Mouse (Mus musculus) liver, embryonic 14.5 days (tissue): Measurements from ENCODE around the gene Amt. TPM values are rescaled to one million over a fixed set of nuclear protein-coding genes. Genes with fewer than 3 reads are reported as not detected.
A peak's percentile ranks its signal among the peaks of the same experiment; 100 is the strongest.

Experiments used
- ATAC-seq: fragments of 200-750 bp; cut with Nextera tagmentation; 2 replicates; pipeline ENCODE4 v1.8.0; 2017; ENCODE audit warnings: moderate number of reproducible peaks, mild to moderate bottlenecking, moderate library complexity; ENCODE audit not compliant: insufficient read depth
- DNase-seq, 3 experiments: peaks; one replicate each; pipeline ENCODE4 v3.0.0-alpha.2; 2012 to 2013; ENCODE audit warnings: low read depth in 3 of 3, low spot score in 3 of 3
- H3K27ac ChIP-seq: fragments of 300-500 bp; sonication (generic); 2 replicates; pipeline ENCODE4 v1.5.1; 2014; ENCODE audit warnings: moderate library complexity, mild to moderate bottlenecking, control low read depth, inconsistent platforms
- H3K27me3 ChIP-seq: fragments of 300-500 bp; sonication (generic); 2 replicates; pipeline ENCODE4 v1.6.1; 2014; ENCODE audit warnings: mild to moderate bottlenecking, low read length, moderate library complexity; ENCODE audit not compliant: control insufficient read depth, insufficient read depth
- H3K36me3 ChIP-seq: fragments of 300-500 bp; sonication (generic); replicated peaks from 2 replicates; pipeline ENCODE4 v1.6.1; 2014; ENCODE audit warnings: low read depth; ENCODE audit not compliant: control insufficient read depth, insufficient read depth
- H3K4me1 ChIP-seq, 2 experiments: fragments of 200-500 bp in 1 of 2; fragments of 300-500 bp in 1 of 2; sonication (generic) in 1 of 2; replicated peaks; 2 replicates each; pipeline ENCODE4 v1.6.1; 2012 to 2014; ENCODE audit warnings: antibody characterized with exemption in 1 of 2, inconsistent platforms in 1 of 2, low read length in 1 of 2; ENCODE audit not compliant: control insufficient read depth in 2 of 2, insufficient read depth in 2 of 2
- H3K4me2 ChIP-seq: fragments of 300-500 bp; sonication (generic); 2 replicates; pipeline ENCODE4 v1.6.1; 2014; ENCODE audit warnings: low read depth, mild to moderate bottlenecking, control low read depth, moderate library complexity
- H3K4me3 ChIP-seq, 2 experiments: fragments of 200-500 bp in 1 of 2; fragments of 300-500 bp in 1 of 2; sonication (generic) in 1 of 2; 2 replicates each; pipeline ENCODE4 v1.5.1; 2012 to 2014; ENCODE audit warnings: low read depth in 2 of 2, low read length in 2 of 2, mild to moderate bottlenecking in 2 of 2, control low read depth in 1 of 2, inconsistent platforms in 1 of 2, moderate library complexity in 1 of 2; ENCODE audit not compliant: insufficient read depth in 1 of 2
- H3K9ac ChIP-seq: fragments of 300-500 bp; sonication (generic); replicated peaks from 2 replicates; pipeline ENCODE4 v1.6.1; 2014; ENCODE audit warnings: mild to moderate bottlenecking, control low read depth, moderate library complexity
- H3K9me3 ChIP-seq: fragments of 300-500 bp; sonication (generic); 2 replicates; pipeline ENCODE4 v1.6.1; 2016; ENCODE audit warnings: low read length, mixed read lengths; ENCODE audit not compliant: control insufficient read depth
- CTCF ChIP-seq: IDR thresholded peaks from 2 replicates; pipeline ENCODE4 v1.5.1; 2016; ENCODE audit warnings: antibody characterized with exemption, low read depth, control low read depth
- EP300 ChIP-seq: IDR thresholded peaks from 2 replicates; pipeline ENCODE4 v1.6.1; 2016; ENCODE audit warnings: antibody characterized with exemption, low read depth
- WGBS: fragments of 180-500 bp; shearing (Covaris S2); extraction: QIAGEN DNeasy Blood & Tissue Kit; methylation state at CpG from one replicate; pipeline ENCODE4 v1.1.7; 2014; ENCODE audit not compliant: insufficient replicate concordance; 5-methylcytosine and 5-hydroxymethylcytosine counted together
- polyA plus RNA-seq, 2 experiments: library from polyadenylated mRNA; depleted of rRNA in 1 of 2; stranded (reverse) in 1 of 2; unstranded in 1 of 2; fragments of >200 nt; fragmentation: Nextera tagmentation in 1 of 2; extraction: Ambion mirVana in 1 of 2; gene quantifications; 2 replicates each; pipeline versions ENCODE4 v1.2.1 to v1.2.3; 2012 to 2014

Amt gene
- polyA plus RNA-seq, 2 experiments = 7.2 to 7.5 TPM

DNA sequence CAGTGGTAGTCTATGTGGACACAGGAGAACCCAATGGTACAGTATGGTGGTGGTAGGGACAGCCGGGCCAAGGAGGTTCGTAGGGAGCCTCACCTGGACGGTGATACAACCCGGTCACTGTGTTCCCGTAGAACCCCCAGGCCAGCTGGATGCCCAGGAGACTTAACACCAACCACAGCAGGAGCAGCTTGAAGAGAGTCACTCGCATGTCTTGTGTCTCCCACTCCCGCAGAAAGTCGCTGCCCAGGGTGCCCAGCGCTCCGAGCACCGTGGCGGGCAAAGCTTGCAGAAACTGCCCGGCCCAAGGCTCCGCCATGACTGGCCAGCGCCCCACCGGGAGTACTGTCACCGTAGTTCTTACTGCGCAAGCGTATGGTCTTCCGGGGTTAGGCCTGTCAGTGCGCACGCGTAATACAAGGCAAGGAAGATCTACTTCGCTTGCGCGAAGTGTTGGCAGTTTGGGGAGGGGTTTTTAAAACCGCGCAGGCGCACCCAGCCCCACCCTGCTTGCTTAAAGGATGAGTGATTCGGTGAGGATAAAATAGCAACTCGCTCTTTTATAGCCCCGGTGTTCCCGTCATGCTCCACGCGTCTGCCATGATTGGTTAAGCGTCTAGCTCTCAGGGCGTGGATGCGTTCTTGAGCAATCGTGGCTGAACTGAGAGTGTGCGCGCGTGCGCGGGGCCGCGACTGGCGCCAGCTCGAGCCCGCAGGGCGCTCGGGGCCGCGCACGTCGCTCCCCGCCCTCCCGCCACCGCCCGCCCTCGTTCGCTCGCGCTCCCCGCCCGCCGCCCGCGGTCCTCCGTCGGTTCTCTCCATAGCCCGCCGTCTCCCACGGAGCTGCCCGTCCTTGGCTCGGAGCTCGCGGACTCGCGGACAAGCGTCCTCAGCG lies 9.2 kb downstream of the Amt start, which contains the start of the genes Rhoa and Tcta:
Gene Rhoa (plus strand): TSS at position 501 of the 892 bp plus-strand sequence.
Gene Tcta (minus strand): TSS at position 532 of the 892 bp plus-strand sequence.
- H3K4me3 ChIP-seq = peak within 1 kb of the TSS; percentile 81 to 99
- ATAC-seq = peak; percentile 91
- peaks cover 25 to 28% of the 10 kb centered on the region in 2 experiments for H3K4me1 ChIP-seq
- peak within 1 kb of the TSS; percentile 91 for H3K4me2 ChIP-seq
- WGBS = under 1% methylated on average over 81 of the region's 81 CpGs
- TF ChIP-seq CTCF = no peak
- TF ChIP-seq EP300 = no peak
- peak; percentile 100 for DNase-seq
- H3K9ac ChIP-seq = peak within 1 kb of the TSS; percentile 100
- H3K27ac ChIP-seq = peak within 1 kb of the TSS; percentile 99
- no peaks in the 10 kb centered on the region for H3K9me3 ChIP-seq
- H3K27me3 ChIP-seq = no peaks in the 10 kb centered on the region
- H3K36me3 ChIP-seq = peaks cover 10% of the 10 kb centered on the region

GRCm38 (mm10) chr9:108306571-108306980 lies 9.9 kb downstream of the Amt start:
- peak overlapping the region; percentile 81 to 99 for H3K4me3 ChIP-seq
- H3K36me3 ChIP-seq = peaks cover 10% of the 10 kb centered on the region
- peaks cover 30 to 32% of the 10 kb centered on the region in 2 experiments for H3K4me1 ChIP-seq
- H3K4me2 ChIP-seq = peak overlapping the region; percentile 91
- DNase-seq (peak; percentile 70 to 72 (median 70)), ATAC-seq (peak; percentile 76)
- H3K27ac ChIP-seq = peak overlapping the region; percentile 99
- no peaks in the 10 kb centered on the region for H3K9me3 ChIP-seq
- TF ChIP-seq CTCF (no peak), EP300 (no peak)
- H3K27me3 ChIP-seq = no peaks in the 10 kb centered on the region
- peak overlapping the region; percentile 100 for H3K9ac ChIP-seq
- WGBS = under 1% methylated on average over 46 of the region's 51 CpGs

GRCm38 (mm10) chr9:108307021-108307807 lies 10.6 kb downstream of the Amt start:
- H3K4me3 ChIP-seq = peak overlapping the region; percentile 81 to 99
- H3K9ac ChIP-seq = peak overlapping the region; percentile 100
- peak overlapping the region; percentile 99 for H3K27ac ChIP-seq
- TF ChIP-seq EP300 = peak; percentile 20; the same call in 1 of the 2 replicates
- TF ChIP-seq CTCF = no peak
- H3K4me2 ChIP-seq = peak overlapping the region; percentile 91
- H3K9me3 ChIP-seq = no peaks in the 10 kb centered on the region
- H3K36me3 ChIP-seq = peaks cover 10% of the 10 kb centered on the region
- H3K27me3 ChIP-seq = no peaks in the 10 kb centered on the region
- no peak for ATAC-seq
- WGBS = 6% methylated on average over 12 of the region's 12 CpGs
- no peak for DNase-seq
- peaks cover 34 to 36% of the 10 kb centered on the region in 2 experiments for H3K4me1 ChIP-seq

- Histone ChIP-seq H3K4me1 (peaks cover 34 to 36% of the 10 kb centered on the region in 2 experiments), H3K4me2 (peak overlapping the region; percentile 91), H3K27me3 (no peaks in the 10 kb centered on the region), H3K9me3 (no peaks in the 10 kb centered on the region), H3K36me3 (peaks cover 9% of the 10 kb centered on the region), H3K27ac (peak overlapping the region; percentile 80), H3K9ac (peak overlapping the region; percentile 100), H3K4me3 (peak overlapping the region; percentile 81 to 99)
- 37% methylated on average over 2 of the region's 2 CpGs for WGBS
- TF ChIP-seq EP300 (no peak), CTCF (no peak)
- no peak for ATAC-seq
- no peak for DNase-seq
Measured at GRCm38 (mm10) chr9:108308141-108308540, 11.5 kb downstream of the Amt start.
